Mouse (Mus musculus) liver, embryonic 14.5 days (tissue): ENCODE measurements around the gene Il17rc. TPM values are rescaled to one million over a fixed set of nuclear protein-coding genes. Genes with fewer than 3 reads are reported as not detected.

ENCODE experiments used
- ATAC-seq: fragments of 200-750 bp; cut with Nextera tagmentation; 2 replicates; pipeline ENCODE4 v1.8.0; 2017; ENCODE audit warnings: moderate number of reproducible peaks, mild to moderate bottlenecking, moderate library complexity; ENCODE audit not compliant: insufficient read depth
- DNase-seq, 3 experiments: peaks; one replicate each; pipeline ENCODE4 v3.0.0-alpha.2; 2012 to 2013; ENCODE audit warnings: low read depth in 3 of 3, low spot score in 3 of 3
- H3K27ac ChIP-seq: fragments of 300-500 bp; sonication (generic); 2 replicates; pipeline ENCODE4 v1.5.1; 2014; ENCODE audit warnings: moderate library complexity, mild to moderate bottlenecking, control low read depth, inconsistent platforms
- H3K27me3 ChIP-seq: fragments of 300-500 bp; sonication (generic); 2 replicates; pipeline ENCODE4 v1.6.1; 2014; ENCODE audit warnings: mild to moderate bottlenecking, low read length, moderate library complexity; ENCODE audit not compliant: control insufficient read depth, insufficient read depth
- H3K36me3 ChIP-seq: fragments of 300-500 bp; sonication (generic); replicated peaks from 2 replicates; pipeline ENCODE4 v1.6.1; 2014; ENCODE audit warnings: low read depth; ENCODE audit not compliant: control insufficient read depth, insufficient read depth
- H3K4me1 ChIP-seq, 2 experiments: fragments of 200-500 bp in 1 of 2; fragments of 300-500 bp in 1 of 2; sonication (generic) in 1 of 2; replicated peaks; 2 replicates each; pipeline ENCODE4 v1.6.1; 2012 to 2014; ENCODE audit warnings: antibody characterized with exemption in 1 of 2, inconsistent platforms in 1 of 2, low read length in 1 of 2; ENCODE audit not compliant: control insufficient read depth in 2 of 2, insufficient read depth in 2 of 2
- H3K4me2 ChIP-seq: fragments of 300-500 bp; sonication (generic); 2 replicates; pipeline ENCODE4 v1.6.1; 2014; ENCODE audit warnings: low read depth, mild to moderate bottlenecking, control low read depth, moderate library complexity
- H3K4me3 ChIP-seq, 2 experiments: fragments of 200-500 bp in 1 of 2; fragments of 300-500 bp in 1 of 2; sonication (generic) in 1 of 2; 2 replicates each; pipeline ENCODE4 v1.5.1; 2012 to 2014; ENCODE audit warnings: low read depth in 2 of 2, low read length in 2 of 2, mild to moderate bottlenecking in 2 of 2, control low read depth in 1 of 2, inconsistent platforms in 1 of 2, moderate library complexity in 1 of 2; ENCODE audit not compliant: insufficient read depth in 1 of 2
- H3K9ac ChIP-seq: fragments of 300-500 bp; sonication (generic); replicated peaks from 2 replicates; pipeline ENCODE4 v1.6.1; 2014; ENCODE audit warnings: mild to moderate bottlenecking, control low read depth, moderate library complexity
- H3K9me3 ChIP-seq: fragments of 300-500 bp; sonication (generic); 2 replicates; pipeline ENCODE4 v1.6.1; 2016; ENCODE audit warnings: low read length, mixed read lengths; ENCODE audit not compliant: control insufficient read depth
- CTCF ChIP-seq: IDR thresholded peaks from 2 replicates; pipeline ENCODE4 v1.5.1; 2016; ENCODE audit warnings: antibody characterized with exemption, low read depth, control low read depth
- EP300 ChIP-seq: IDR thresholded peaks from 2 replicates; pipeline ENCODE4 v1.6.1; 2016; ENCODE audit warnings: antibody characterized with exemption, low read depth
- WGBS: fragments of 180-500 bp; shearing (Covaris S2); extraction: QIAGEN DNeasy Blood & Tissue Kit; methylation state at CpG from one replicate; pipeline ENCODE4 v1.1.7; 2014; ENCODE audit not compliant: insufficient replicate concordance; 5-methylcytosine and 5-hydroxymethylcytosine counted together
- polyA plus RNA-seq, 2 experiments: library from polyadenylated mRNA; depleted of rRNA in 1 of 2; stranded (reverse) in 1 of 2; unstranded in 1 of 2; fragments of >200 nt; fragmentation: Nextera tagmentation in 1 of 2; extraction: Ambion mirVana in 1 of 2; gene quantifications; 2 replicates each; pipeline versions ENCODE4 v1.2.1 to v1.2.3; 2012 to 2014

The Il17rc gene
- polyA plus RNA-seq, 2 experiments: 3.4 TPM

GRCm38 (mm10) chr6:113499346-113499745 lies 28.1 kb downstream of the Il17rc start:
- peaks cover 30% of the 10 kb centered on the region for H3K27me3 ChIP-seq
- H3K27ac ChIP-seq: no peak overlapping the region

GRCm38 (mm10) chr6:113501388-113502084 lies 30.3 kb downstream of the Il17rc start, which contains the start of gene Prrt3:
Prrt3 (minus strand) TSS chr6:113501931.
- Histone ChIP-seq H3K9me3 (no peaks in the 10 kb centered on the region), H3K27me3 (peaks cover 19% of the 10 kb centered on the region), H3K9ac (no peak within 1 kb of the TSS), H3K4me3 (no peak within 1 kb of the TSS), H3K4me2 (no peak within 1 kb of the TSS), H3K36me3 (no peaks in the 10 kb centered on the region), H3K27ac (no peak within 1 kb of the TSS), H3K4me1 (no peaks in the 10 kb centered on the region)
- WGBS: 6% methylated on average over 32 of the region's 32 CpGs
- no peak for TF ChIP-seq EP300
- no peak for TF ChIP-seq CTCF
- ATAC-seq (no peak), DNase-seq (no peak)

More at GRCm38 (mm10) chr6:113499346-113499745, 28.1 kb downstream of the Il17rc start:
- H3K4me3 ChIP-seq: no peak overlapping the region
- no peaks in the 10 kb centered on the region for H3K9me3 ChIP-seq
- 39% methylated on average over 6 of the region's 6 CpGs for WGBS
- no peaks in the 10 kb centered on the region for H3K4me1 ChIP-seq
- no peak for TF ChIP-seq CTCF
- no peak for TF ChIP-seq EP300
- no peak overlapping the region for H3K9ac ChIP-seq
- no peaks in the 10 kb centered on the region for H3K36me3 ChIP-seq
- H3K4me2 ChIP-seq: no peak overlapping the region
- no peak for ATAC-seq
- no peak for DNase-seq

GRCm38 (mm10) chr6:113502801-113503200 lies 31.6 kb downstream of the Il17rc start:
- WGBS: 61% methylated on average over 2 of the region's 2 CpGs
- no peaks in the 10 kb centered on the region for H3K36me3 ChIP-seq
- no peak overlapping the region for H3K4me2 ChIP-seq
- DNase-seq: no peak
- H3K4me3 ChIP-seq: no peak overlapping the region
- no peak overlapping the region for H3K9ac ChIP-seq
- H3K9me3 ChIP-seq: no peaks in the 10 kb centered on the region
- H3K27ac ChIP-seq: no peak overlapping the region
- H3K27me3 ChIP-seq: peaks cover 19% of the 10 kb centered on the region
- H3K4me1 ChIP-seq: no peaks in the 10 kb centered on the region
- ATAC-seq: no peak
- TF ChIP-seq CTCF (no peak), EP300 (no peak)

GRCm38 (mm10) chr6:113505689-113506088 lies 34.5 kb downstream of the Il17rc start:
- no peaks in the 10 kb centered on the region for H3K9me3 ChIP-seq
- no peak overlapping the region for H3K4me2 ChIP-seq
- 45% methylated on average over 1 of the region's 1 CpGs for WGBS
- H3K36me3 ChIP-seq: no peaks in the 10 kb centered on the region
- peaks cover 16% of the 10 kb centered on the region for H3K27me3 ChIP-seq
- no peak overlapping the region for H3K27ac ChIP-seq
- H3K4me3 ChIP-seq: no peak overlapping the region
- TF ChIP-seq EP300 (no peak), CTCF (no peak)
- H3K4me1 ChIP-seq: no peaks in the 10 kb centered on the region
- DNase-seq (no peak), ATAC-seq (no peak)
- H3K9ac ChIP-seq: no peak overlapping the region

- H3K4me3 ChIP-seq: no peak overlapping the region
- no peak overlapping the region for H3K9ac ChIP-seq
- ATAC-seq (no peak), DNase-seq (no peak)
- no peaks in the 10 kb centered on the region for H3K36me3 ChIP-seq
- TF ChIP-seq EP300: no peak
- no peak for TF ChIP-seq CTCF
- H3K9me3 ChIP-seq: no peaks in the 10 kb centered on the region
- H3K4me1 ChIP-seq: no peaks in the 10 kb centered on the region
- H3K4me2 ChIP-seq: no peak overlapping the region
- H3K27me3 ChIP-seq: peaks cover 3% of the 10 kb centered on the region; the same call in 1 of the 2 replicates
- H3K27ac ChIP-seq: no peak overlapping the region
These were observed 35.9 kb downstream of the Il17rc start for GRCm38 (mm10) chr6:113507130-113507529.
